Mouse (Mus musculus) embryonic facial prominence, embryonic 11.5 days (tissue): ENCODE data around the gene Lca5l. TPM values are rescaled to one million over a fixed set of nuclear protein-coding genes. Genes with fewer than 3 reads are reported as not detected.

ENCODE experiments used
- ATAC-seq: fragments of 200-750 bp; cut with Nextera tagmentation; replicated peaks from 2 replicates; pipeline ENCODE4 v1.8.0; 2017; ENCODE audit warnings: low read depth; ENCODE audit not compliant: insufficient number of reproducible peaks, low FRiP score, low TSS enrichment
- DNase-seq: peaks from one replicate; pipeline ENCODE4 v3.0.0-alpha.2; 2015; ENCODE audit warnings: low spot score
- H3K27ac ChIP-seq: fragments of 300-500 bp; sonication (generic); replicated peaks from 2 replicates; pipeline ENCODE4 v1.5.1; 2014; ENCODE audit warnings: mild to moderate bottlenecking, low read depth, low read length, control low read depth
- H3K27me3 ChIP-seq: fragments of 300-500 bp; sonication (generic); 2 replicates; pipeline ENCODE4 v1.6.1; 2014; ENCODE audit warnings: mild to moderate bottlenecking, low read length, moderate library complexity, mixed read lengths; ENCODE audit not compliant: control insufficient read depth, insufficient read depth
- H3K36me3 ChIP-seq: fragments of 300-500 bp; sonication (generic); replicated peaks from 2 replicates; pipeline ENCODE4 v1.6.1; 2014; ENCODE audit warnings: low read depth, mild to moderate bottlenecking, low read length, moderate library complexity, mixed read lengths; ENCODE audit not compliant: control insufficient read depth, insufficient read depth
- H3K4me1 ChIP-seq: fragments of 300-500 bp; sonication (generic); 2 replicates; pipeline ENCODE4 v1.6.1; 2014; ENCODE audit warnings: low read length, mixed read lengths; ENCODE audit not compliant: control insufficient read depth, insufficient read depth
- H3K4me2 ChIP-seq: fragments of 300-500 bp; sonication (generic); 2 replicates; pipeline ENCODE4 v1.6.1; 2014; ENCODE audit warnings: low read depth, mild to moderate bottlenecking, control low read depth, low read length, moderate library complexity
- H3K4me3 ChIP-seq: fragments of 300-500 bp; sonication (generic); 2 replicates; pipeline ENCODE4 v1.5.1; 2014; ENCODE audit warnings: low read depth, low read length, control low read depth
- H3K9ac ChIP-seq: fragments of 300-500 bp; sonication (generic); replicated peaks from 2 replicates; pipeline ENCODE4 v1.6.1; 2014; ENCODE audit warnings: mild to moderate bottlenecking, control low read depth, low read length
- H3K9me3 ChIP-seq: fragments of 300-500 bp; sonication (generic); replicated peaks from 2 replicates; pipeline ENCODE4 v1.6.1; 2016; ENCODE audit warnings: mild to moderate bottlenecking, low read length, inconsistent platforms, mixed read lengths; ENCODE audit not compliant: control insufficient read depth
- WGBS: fragments of 180-500 bp; shearing (Covaris S2); extraction: QIAGEN DNeasy Blood & Tissue Kit; methylation state at CpG from one replicate; pipeline ENCODE4 v1.1.7; 2014; 5-methylcytosine and 5-hydroxymethylcytosine counted together
- polyA plus RNA-seq: library from polyadenylated mRNA; unstranded; fragments of >200 nt; fragmentation: Nextera tagmentation; extraction: Ambion mirVana; gene quantifications from 2 replicates; pipeline ENCODE4 v1.2.1, GENCODE M21; 2014

The Lca5l gene
- polyA plus RNA-seq, 1 experiment from 2014 or later, result 1.1 TPM

- ATAC-seq (peak; percentile 96), DNase-seq (peak; percentile 98)
- peak within 1 kb of the TSS; percentile 98 for H3K4me3 ChIP-seq
- H3K4me2 ChIP-seq, result peak within 1 kb of the TSS; percentile 67
- 0% methylated on average over 54 of the region's 72 CpGs for WGBS
- H3K27me3 ChIP-seq, result no peaks in the 10 kb centered on the region
- peak within 1 kb of the TSS; percentile 94 for H3K27ac ChIP-seq
- H3K9ac ChIP-seq, result peak within 1 kb of the TSS; percentile 99
- H3K9me3 ChIP-seq, result no peaks in the 10 kb centered on the region
- peaks cover 21% of the 10 kb centered on the region for H3K36me3 ChIP-seq
- no peaks in the 10 kb centered on the region for H3K4me1 ChIP-seq
Observed at GRCm38 (mm10) chr16:96127657-96128344, 64.3 kb downstream of the Lca5l start, which contains the start of gene Hmgn1. Gene Hmgn1, minus strand, starts transcription at chr16:96127729.

GRCm38 (mm10) chr16:96127288-96127656 lies 64.8 kb downstream of the Lca5l start:
- no peaks in the 10 kb centered on the region for H3K4me1 ChIP-seq
- H3K27ac ChIP-seq, result peak overlapping the region; percentile 94
- peak overlapping the region; percentile 98 for H3K4me3 ChIP-seq
- peaks cover 21% of the 10 kb centered on the region for H3K36me3 ChIP-seq
- peak overlapping the region; percentile 99 for H3K9ac ChIP-seq
- H3K9me3 ChIP-seq, result no peaks in the 10 kb centered on the region
- no peak for DNase-seq
- WGBS, result under 1% methylated on average over 50 of the region's 52 CpGs
- ATAC-seq, result peak; percentile 75
- peak overlapping the region; percentile 67 for H3K4me2 ChIP-seq
- H3K27me3 ChIP-seq, result no peaks in the 10 kb centered on the region

GRCm38 (mm10) chr16:96126684-96127171 lies 65.3 kb downstream of the Lca5l start:
- Histone ChIP-seq H3K9ac (peak overlapping the region; percentile 99), H3K36me3 (peaks cover 21% of the 10 kb centered on the region), H3K27ac (peak overlapping the region; percentile 94), H3K4me1 (no peaks in the 10 kb centered on the region), H3K4me2 (peak overlapping the region; percentile 67), H3K4me3 (peak overlapping the region; percentile 98), H3K9me3 (no peaks in the 10 kb centered on the region), H3K27me3 (no peaks in the 10 kb centered on the region)
- DNase-seq, result peak; percentile 42
- no peak for ATAC-seq
- WGBS, result 5% methylated on average over 19 of the region's 19 CpGs

GRCm38 (mm10) chr16:96120022-96120623 lies 71.9 kb downstream of the Lca5l start:
- no peaks in the 10 kb centered on the region for H3K9me3 ChIP-seq
- no peak overlapping the region for H3K9ac ChIP-seq
- no peaks in the 10 kb centered on the region for H3K4me1 ChIP-seq
- no peaks in the 10 kb centered on the region for H3K27me3 ChIP-seq
- DNase-seq (no peak), ATAC-seq (no peak; the same call in 1 of the 2 replicates)
- H3K4me3 ChIP-seq, result no peak overlapping the region
- H3K27ac ChIP-seq, result no peak overlapping the region
- peaks cover 16% of the 10 kb centered on the region for H3K36me3 ChIP-seq
- WGBS, result 81% methylated on average over 4 of the region's 4 CpGs
- no peak overlapping the region for H3K4me2 ChIP-seq

GRCm38 (mm10) chr16:96114729-96115128 lies 77.3 kb downstream of the Lca5l start:
- ATAC-seq, result no peak
- DNase-seq, result no peak
- Histone ChIP-seq H3K4me2 (no peak overlapping the region), H3K36me3 (no peaks in the 10 kb centered on the region), H3K27me3 (no peaks in the 10 kb centered on the region), H3K4me1 (no peaks in the 10 kb centered on the region), H3K9me3 (no peaks in the 10 kb centered on the region), H3K27ac (no peak overlapping the region), H3K9ac (no peak overlapping the region), H3K4me3 (no peak overlapping the region)
- WGBS, result 53% methylated on average over 4 of the region's 4 CpGs

- WGBS, result 36% methylated on average over 2 of the region's 2 CpGs
- Histone ChIP-seq H3K27me3 (no peaks in the 10 kb centered on the region), H3K9me3 (no peaks in the 10 kb centered on the region), H3K4me3 (no peak overlapping the region), H3K9ac (no peak overlapping the region), H3K4me1 (no peaks in the 10 kb centered on the region), H3K4me2 (no peak overlapping the region), H3K36me3 (no peaks in the 10 kb centered on the region), H3K27ac (no peak overlapping the region)
- no peak for DNase-seq
- ATAC-seq, result no peak
Observed at GRCm38 (mm10) chr16:96112769-96113168, 79.3 kb downstream of the Lca5l start.

- Histone ChIP-seq H3K27me3 (no peaks in the 10 kb centered on the region), H3K27ac (no peak overlapping the region), H3K36me3 (no peaks in the 10 kb centered on the region), H3K4me3 (no peak overlapping the region), H3K9ac (no peak overlapping the region), H3K9me3 (no peaks in the 10 kb centered on the region), H3K4me2 (no peak overlapping the region), H3K4me1 (no peaks in the 10 kb centered on the region)
- no peak for ATAC-seq
- 84% methylated on average over 5 of the region's 5 CpGs for WGBS
- DNase-seq, result no peak
Observed at GRCm38 (mm10) chr16:96110655-96111345, 81.3 kb downstream of the Lca5l start.

GRCm38 (mm10) chr16:96109673-96110072 lies 82.4 kb downstream of the Lca5l start:
- 60% methylated on average over 4 of the region's 4 CpGs for WGBS
- Histone ChIP-seq H3K36me3 (no peaks in the 10 kb centered on the region), H3K4me2 (no peak overlapping the region), H3K9ac (no peak overlapping the region), H3K4me3 (no peak overlapping the region), H3K27me3 (no peaks in the 10 kb centered on the region), H3K9me3 (no peaks in the 10 kb centered on the region), H3K4me1 (no peaks in the 10 kb centered on the region), H3K27ac (no peak overlapping the region)
- DNase-seq (no peak), ATAC-seq (no peak)
